Mouse (Mus musculus) heart, adult 2 months (tissue): ENCODE measurements around the gene Btn1a1.
A peak's percentile ranks its signal among the peaks of the same experiment; 100 is the strongest.

Experiments
- CTCF ChIP-seq: fragments of 200-600 bp; IDR thresholded peaks from 2 replicates; pipeline ENCODE4 v1.8.1; 2022; ENCODE audit warnings: antibody characterized with exemption, mild to moderate bottlenecking, moderate library complexity
- EP300 ChIP-seq: fragments of 200-500 bp; IDR thresholded peaks from 2 replicates; pipeline ENCODE4 v1.6.1; 2011; ENCODE audit warnings: low read depth, low read length, control low read depth; ENCODE audit not compliant: insufficient read depth
- POLR2A ChIP-seq: fragments of 200-500 bp; IDR thresholded peaks from 2 replicates; pipeline ENCODE4 v1.6.1; 2011; ENCODE audit warnings: mild to moderate bottlenecking, low read depth, low read length, control low read depth; ENCODE audit not compliant: insufficient read depth

DNA sequence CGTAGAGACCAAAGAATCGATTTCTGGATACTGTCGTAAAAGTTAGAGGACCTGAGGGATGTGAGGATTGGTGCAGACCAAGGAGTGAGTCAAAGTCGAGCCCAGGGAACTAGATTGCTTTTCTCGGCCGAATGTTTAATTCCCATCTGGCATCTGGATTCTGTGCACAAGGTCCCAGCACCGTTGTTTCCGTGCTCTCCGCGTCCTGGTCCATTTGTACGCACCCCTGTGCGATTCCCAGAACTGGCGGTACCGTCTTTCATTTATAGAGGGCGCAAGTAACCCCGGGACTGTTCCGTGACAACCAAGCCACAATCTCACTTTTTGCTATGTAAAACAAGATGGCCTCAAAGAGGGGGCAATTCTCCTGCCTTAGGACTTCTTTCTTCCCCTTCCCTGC, 35.0 kb downstream of the Btn1a1 start:
- TF ChIP-seq CTCF (peak; percentile 74), POLR2A (peak; percentile 74), EP300 (0 out of 2 replicates have a peak, but pooled peaks have one; percentile 10)
